Mouse (Mus musculus) spleen, adult 2 months (tissue): ENCODE data around the gene Hnrnpul1.

Source experiments
- CTCF ChIP-seq: fragments of 200-500 bp; IDR thresholded peaks from 2 replicates; pipeline ENCODE4 v1.5.1; 2011; ENCODE audit warnings: mild to moderate bottlenecking, inconsistent platforms; ENCODE audit not compliant: insufficient read depth, insufficient read length, insufficient replicate concordance; ENCODE audit errors: extremely low read depth
- POLR2A ChIP-seq: fragments of 200-500 bp; IDR thresholded peaks from 2 replicates; pipeline ENCODE4 v1.6.1; 2011; ENCODE audit warnings: low read depth, low read length, inconsistent platforms

GRCm38 (mm10) chr7:25754738-25755467, at the start of gene Hnrnpul1:
- no peak; the same call in 1 of the 2 replicates for TF ChIP-seq POLR2A
- no peak for TF ChIP-seq CTCF
